Mouse (Mus musculus) erythroblast, embryonic 14.5 days (primary cell): ENCODE data around the gene Mical3.
"Not testable (repeated sequence)": the region's sequence is repeated elsewhere in the genome, so short reads cannot be mapped to it uniquely, and the experiment has no call there.

ENCODE experiments used
- GATA1 ChIP-seq: IDR thresholded peaks from 2 replicates; pipeline ENCODE4 v1.6.1; 2012; ENCODE audit warnings: low read length, inconsistent platforms, mixed read lengths
- TAL1 ChIP-seq: IDR thresholded peaks from 3 replicates; pipeline ENCODE4 v1.6.1; 2012; ENCODE audit warnings: low read length, inconsistent platforms, mixed read lengths

GRCm38 (mm10) chr6:120916972-120917881 is 213.6 kb downstream of the Mical3 start:
- not testable (repeated sequence) for TF ChIP-seq TAL1, GATA1
